Mouse (Mus musculus): Measurements from ENCODE around the gene Srl.
"Not testable (repeated sequence)": the region's sequence is repeated elsewhere in the genome, so short reads cannot be mapped to it uniquely, and the experiment has no call there.

Gene Srl

DNA sequence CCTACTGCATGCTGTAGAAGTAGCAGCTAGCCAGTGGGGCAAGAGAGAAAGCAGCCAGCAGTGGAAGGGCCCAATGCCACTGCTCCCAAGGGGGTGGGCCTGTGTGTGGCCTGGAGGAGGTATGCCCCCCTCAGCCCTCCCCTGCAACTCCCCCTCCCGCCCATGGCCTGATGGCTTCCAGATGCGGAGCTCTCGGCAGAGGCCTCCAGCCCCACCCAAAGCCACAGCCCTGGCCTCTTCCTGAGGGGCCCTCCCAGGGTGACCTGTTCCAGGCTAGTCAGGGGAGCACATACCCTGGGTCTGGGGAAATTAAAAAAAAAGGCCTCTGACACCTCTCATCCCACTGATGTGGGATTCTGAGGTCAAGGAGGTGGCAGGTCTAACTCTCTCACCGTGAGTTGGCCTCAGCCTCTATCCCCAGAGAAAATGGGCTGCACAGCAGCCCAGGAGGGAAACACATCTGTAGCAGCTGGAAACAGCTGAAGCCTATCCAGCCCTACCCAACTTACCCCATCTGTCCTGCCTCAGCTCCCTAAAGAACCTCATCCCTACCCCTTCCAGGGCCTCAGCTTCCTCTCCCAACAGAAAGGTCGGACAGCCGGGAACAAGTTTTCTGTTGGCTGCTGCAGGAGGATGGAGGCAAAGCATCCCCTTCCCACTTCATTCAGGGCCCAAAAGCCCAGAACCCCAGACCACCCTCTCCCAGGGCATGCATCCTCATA, 11.4 kb upstream of the Srl start:
- in situ Hi-C loops (cut with MboI, MseI), result no loop called here

DNA sequence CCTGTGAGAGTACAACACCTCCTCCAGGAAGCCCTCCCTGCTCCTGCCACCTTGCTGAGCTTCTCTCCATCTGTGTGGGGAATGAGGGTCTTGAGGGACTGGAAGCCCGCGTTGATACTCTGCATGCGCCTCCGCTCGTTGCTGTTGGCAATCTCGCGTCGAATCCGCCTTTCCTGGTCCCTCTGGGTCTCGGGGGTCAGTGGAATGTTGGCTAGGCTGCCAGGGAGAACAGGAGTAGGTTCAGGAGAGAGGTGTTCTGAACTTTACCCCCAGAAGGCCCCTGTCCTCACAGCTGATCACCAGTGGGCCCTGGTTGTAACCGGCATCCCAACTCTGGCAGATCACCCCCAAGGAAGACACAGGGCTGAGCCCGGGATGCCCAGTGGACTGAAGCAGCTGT, 10.3 kb upstream of the Srl start:
- in situ Hi-C loops (cut with MboI, MseI), result no loop called here

DNA sequence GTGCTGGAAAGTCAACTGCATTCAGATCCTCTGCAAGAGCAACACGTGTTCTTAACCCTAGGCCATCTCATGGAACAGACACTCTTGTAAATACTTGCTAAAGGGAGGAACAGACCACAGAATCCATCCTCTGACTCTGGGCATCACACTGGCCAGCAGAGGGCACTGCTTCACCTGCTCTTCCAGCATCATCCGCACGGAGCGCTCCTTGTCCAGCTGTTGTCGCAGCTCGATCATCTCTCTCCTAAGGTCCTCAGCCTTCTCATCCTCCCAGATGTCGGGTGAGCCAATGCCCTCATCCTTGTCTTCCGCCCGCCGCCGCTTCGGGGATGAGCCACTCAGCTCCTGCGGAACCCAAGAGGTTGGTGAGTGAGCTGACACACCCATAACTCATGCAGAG, 9.4 kb upstream of the Srl start:
- in situ Hi-C loops (cut with MboI, MseI), result no loop called here

DNA sequence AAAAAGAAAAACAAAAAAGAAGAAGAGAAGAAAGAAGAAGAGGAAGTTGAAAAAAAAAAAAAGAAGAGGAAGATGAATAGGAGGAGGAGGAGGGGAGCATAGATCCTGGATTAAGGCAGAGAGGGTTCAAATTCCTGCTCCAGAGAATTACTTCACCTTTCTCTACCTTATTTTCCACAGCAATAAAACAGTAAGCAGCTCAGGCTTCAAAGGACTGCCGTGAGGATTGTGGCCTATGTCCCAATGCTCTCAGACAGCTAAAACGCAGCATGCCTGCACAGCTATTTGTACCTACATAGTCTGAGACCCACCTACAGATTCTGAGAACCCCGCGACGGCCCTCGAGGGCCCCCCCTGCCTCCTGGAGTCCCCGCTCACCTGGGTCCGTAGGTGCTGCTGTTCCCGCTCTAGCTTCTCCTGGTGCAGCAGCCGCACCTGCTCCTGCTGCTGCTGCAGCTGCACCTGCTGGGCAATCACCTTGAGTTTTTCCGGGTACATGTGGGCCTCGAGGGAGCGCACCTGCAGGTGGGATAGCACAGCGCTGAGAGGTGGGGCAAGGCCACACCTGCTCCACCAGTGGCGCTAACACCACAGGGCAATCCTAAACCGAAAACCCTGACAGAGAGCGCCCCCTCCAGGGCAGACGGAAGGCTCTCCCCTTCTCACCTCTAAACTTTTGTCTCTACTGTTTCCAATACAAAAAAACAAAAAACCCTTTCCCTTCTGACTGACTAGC, 7.5 kb upstream of the Srl start:
- in situ Hi-C loops (cut with MboI, MseI), result no loop called here

DNA sequence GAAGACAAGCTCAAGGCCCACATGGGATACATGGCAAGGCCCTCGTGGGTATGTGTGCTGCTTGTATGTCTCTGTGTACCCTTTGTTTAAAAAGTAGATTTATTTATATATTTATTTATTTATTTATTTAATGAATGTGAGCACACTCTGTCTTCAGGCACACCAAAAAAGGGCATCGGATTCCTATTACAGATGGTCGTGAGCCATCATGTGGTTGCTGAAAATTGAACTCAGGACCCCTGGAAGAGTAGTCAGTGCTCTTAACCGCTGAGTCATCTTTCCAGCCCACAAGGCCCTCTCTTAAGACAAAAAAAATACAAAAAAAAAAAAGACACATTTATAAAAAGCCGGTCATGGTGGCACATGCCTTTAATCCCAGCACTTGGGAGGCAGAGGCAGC, 6.0 kb upstream of the Srl start:
- in situ Hi-C loops (cut with MboI, MseI), result no loop called here

DNA sequence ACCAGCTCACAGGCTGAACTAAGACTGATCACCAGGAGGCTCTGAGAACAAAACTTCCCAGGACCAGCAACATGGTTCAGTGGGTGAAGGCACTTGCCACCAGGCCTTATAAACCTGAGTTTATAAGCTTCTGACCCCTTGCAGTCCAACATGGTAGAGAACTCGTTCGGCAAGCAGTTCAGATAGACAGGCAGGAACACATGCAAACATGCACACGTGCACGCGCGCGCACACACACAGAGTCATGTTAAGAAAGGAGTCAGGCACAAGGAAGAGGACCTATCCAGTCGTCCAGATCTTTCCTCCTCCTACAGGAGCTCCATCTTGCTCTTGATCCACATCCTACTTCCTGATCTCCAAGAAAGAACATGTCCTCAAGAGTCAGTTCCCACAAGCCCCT, 5.2 kb upstream of the Srl start:
- in situ Hi-C loops (cut with MboI, MseI), result no loop called here

DNA sequence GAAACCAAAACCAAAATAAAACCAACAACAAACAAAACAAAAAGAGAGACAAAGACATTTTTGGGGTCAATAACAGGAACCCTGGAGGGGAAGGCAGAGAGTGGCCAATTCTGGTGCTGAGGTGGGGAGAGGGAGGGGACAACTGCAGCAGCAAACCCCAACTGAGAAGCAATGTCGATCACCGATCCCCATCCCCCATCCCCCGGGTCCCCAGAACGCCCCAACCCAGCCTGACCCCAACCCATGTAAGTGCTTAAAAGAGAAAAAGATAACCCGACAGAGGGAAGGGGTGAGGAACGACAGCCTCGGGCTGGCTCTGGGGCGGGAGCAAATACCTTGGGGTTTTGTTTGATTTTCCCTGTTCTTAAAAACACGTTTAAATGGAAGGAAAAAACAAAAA, 3.2 kb upstream of the Srl start:
- in situ Hi-C loops (cut with MboI, MseI), result no loop called here

DNA sequence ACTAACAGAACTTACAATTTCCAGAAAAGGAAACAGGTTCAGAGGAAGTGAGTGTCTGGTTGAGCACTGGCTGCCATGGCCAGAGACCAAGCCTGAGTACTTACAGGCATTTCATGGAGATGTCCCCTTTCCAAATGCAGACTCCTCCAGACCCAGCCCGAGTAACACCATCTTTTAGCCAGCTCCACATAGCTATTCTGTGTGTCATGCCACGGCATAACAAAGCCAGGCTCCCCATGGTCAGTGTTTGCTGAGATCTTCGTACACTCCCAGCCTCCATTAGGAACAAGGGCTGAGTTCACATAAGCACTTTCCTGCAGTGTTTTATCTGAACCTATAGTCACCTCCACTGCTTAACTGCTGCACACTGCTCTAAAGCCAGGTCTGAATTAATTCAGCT, 1.6 kb upstream of the Srl start:
- in situ Hi-C loops (cut with MboI, MseI), result no loop called here

DNA sequence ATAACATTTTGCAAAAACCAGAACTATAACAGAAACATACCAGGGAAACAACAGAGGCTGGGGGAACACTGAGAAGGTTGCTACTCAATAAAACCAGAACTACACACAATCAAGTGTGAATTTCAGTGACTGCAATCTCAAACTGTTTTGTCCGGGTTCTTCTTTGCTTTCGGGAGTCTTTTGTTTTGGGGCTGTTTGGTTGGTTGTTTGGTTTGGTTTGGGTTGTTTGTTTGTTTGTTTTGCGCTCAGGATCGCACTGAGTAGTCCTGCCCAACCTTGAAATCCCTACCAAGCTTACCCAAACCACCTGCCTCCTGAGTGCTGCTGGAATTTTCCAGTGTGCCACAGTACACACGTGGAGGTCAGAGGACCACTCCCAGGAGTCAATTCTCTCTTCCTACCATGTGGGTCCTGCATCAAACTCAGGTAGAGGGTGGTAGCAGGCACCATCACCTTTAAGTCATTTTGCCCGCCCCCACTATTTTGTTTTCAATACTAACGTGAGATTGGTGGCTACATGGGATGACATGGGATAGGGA, 689 bp upstream of the Srl start:
- in situ Hi-C loops (cut with MboI, MseI), result no loop called here

DNA sequence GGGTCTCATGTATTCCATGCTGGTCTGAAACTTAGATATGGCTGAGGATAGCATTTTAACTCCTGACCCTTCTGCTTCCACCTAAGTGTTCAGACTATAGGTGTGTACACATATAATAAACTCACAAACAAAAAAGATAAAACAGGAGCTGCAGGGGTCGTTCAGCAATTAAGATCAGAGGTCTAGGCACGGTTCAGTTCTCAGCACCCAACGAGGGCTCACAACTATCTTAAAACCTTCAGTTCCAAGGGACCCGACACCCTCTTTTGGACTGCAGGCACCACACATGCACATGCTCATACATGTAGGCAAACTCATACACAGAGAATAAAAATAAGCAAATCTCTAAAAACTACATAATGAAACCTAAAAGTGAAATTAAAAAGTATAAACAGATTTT, 583 bp downstream of the Srl start:
- in situ Hi-C loops (cut with MboI, MseI), result no loop called here

DNA sequence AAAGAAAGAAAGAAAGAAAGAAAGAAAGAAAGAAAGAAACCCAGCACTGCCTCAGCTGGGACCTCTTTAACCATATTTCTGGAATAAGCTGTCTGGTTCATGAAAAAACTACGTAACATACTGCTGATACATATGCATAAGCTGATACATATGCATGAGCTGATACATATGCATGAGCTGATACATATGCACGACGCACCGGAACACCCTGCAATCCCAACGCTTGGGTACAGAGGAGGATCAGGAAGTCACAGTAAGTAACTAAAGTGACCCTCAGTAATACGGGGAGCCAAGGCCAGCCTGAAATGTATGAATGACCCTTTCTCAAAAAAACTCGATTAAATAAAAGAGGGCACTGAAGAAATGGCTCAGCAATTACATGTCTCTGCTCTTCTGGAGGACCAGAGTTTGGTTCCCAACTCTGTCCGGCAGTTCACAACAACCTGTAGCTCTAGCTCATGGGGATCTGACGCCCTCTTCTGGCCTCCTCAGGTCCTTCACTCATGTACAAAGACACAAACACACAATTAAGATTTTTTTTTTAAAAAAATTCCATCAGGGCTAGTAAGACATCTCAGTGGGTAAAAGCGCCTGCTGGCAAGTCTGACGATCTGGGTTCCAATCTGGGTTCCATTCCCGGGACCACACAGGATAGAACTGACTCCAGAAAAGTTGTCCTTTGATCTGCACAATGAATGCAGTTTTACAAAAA, 1.4 kb downstream of the Srl start:
- in situ Hi-C loops (cut with MboI, MseI), result no loop called here

DNA sequence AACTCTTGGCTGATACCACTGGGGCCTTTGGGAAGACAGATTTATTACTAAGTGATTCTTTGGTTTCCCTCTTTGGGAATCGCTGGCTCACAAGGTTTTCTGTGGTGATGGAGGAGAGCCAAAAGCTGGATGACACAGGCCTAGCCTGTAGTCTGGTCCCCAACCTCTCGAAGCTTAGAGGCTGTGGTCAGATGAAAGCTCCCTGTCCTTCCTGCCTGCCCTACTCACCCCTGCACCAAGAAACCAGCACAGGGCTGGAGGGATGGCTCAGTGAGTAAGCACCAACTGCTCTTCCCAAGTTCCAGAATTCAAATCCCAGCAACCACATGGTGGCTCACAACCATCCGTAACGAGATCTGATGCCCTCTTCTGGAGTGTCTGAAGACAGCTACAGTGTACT, 2.1 kb downstream of the Srl start:
- in situ Hi-C loops (cut with MboI, MseI), result no loop called here

DNA sequence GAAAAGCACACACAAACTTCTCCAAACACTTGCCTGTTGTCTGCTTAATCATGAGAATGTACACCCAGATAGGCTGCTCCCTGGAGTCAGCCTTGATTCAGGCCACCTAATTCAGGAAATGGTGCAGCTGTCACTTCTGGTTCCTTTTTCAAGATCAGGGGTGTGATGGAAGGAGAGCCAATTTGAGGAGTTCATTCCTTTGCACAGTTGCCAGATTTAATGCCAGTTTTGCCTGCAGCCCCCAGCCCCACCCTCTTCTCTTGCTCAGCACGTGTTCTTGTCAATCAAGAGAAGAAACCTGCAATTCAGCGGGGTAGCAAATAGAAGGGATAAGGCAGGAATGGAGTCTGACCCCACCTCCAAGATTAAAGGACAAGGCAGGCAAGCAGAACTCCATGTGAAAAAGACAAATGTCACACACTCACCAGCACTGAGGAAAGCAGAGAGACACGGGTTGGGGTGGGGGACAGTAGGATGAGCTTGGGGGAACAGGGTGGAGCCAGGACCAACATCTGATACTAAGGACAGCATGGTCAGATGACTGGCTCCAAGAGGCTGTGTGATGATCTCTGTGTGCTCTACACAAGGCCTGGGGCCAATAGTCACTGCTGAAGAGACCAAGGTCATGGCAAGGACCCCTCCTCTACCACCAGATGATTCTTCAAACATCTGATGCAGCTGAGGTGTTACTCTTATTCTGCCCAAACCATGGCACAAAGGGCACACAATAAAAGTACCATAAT, 3.8 kb downstream of the Srl start:
- in situ Hi-C loops (cut with MboI, MseI), result no loop called here

DNA sequence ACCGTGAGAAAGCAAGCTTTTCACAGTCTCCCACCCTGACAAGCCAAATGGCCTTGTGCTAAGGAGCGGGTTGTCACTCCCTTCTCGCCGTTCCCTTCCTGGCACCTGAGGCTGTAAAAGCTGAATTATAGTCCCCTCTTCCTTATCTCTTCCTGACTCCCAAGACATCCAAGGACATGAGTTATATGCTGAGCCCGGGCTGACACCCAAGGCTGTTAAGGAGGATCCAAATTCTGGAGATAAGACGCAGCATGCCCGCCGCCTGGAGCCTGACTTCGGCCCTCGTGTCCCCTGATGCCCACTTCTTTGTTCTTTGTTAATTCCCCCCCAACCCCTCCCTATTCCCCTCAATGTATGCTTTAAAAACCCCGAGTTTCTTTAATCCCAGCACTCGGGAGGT, 14.2 kb downstream of the Srl start:
- in situ Hi-C loops (cut with MboI, MseI), result not testable (repeated sequence)

DNA sequence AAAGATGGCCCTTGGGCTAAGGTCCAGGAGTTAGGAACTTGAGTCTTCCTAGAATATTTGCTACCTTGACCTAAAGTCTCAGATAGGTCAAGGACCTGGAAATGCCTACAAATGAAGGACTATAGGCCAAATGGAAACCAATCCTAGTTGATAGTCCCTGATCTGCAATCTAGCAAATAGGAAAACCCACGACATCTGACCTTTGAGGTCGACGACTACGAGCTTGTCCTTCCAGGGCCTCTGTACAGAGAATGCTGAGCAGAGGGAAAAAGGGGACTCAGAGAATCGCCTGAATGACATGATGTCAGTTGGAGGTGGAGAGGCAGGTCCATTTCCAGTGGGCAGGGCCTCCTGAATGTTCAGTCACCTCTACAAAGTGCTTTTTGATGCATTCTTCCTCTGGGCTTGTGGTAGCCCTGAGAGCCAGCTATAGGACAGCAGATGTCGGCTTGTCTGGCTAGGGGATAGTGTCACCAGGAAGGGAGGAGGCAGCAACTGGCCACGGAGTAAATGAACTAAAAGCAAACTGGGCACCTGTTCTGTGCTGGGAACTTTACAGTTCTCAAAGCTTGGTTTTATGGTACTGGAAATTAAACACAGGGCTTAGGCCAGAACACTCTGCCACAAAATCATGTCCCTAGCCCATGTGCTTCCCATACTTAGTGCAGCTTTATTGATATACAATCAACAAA, 18.2 kb downstream of the Srl start:
- in situ Hi-C loops (cut with MboI, MseI), result no loop called here

DNA sequence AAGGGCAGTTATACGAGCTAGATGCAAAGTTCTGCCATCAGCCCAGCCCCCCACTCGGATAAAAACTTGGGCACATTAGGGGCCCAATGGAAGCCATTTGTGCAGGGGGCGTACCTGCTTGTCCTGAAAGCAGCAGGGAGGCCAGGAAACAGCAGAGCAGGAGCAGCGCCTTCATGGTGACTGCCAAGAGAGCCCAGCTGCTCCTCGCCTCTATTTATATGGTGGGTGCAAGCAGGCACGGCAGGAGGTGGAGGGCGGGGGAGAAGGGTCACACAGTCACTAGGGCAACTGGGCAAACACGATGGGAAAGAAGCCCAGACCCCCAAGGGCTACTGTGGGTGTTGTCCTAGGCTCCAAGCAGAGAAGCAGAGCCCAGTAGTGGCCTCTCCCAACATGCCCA, 18.7 kb downstream of the Srl start:
- in situ Hi-C loops (cut with MboI, MseI), result no loop called here

DNA sequence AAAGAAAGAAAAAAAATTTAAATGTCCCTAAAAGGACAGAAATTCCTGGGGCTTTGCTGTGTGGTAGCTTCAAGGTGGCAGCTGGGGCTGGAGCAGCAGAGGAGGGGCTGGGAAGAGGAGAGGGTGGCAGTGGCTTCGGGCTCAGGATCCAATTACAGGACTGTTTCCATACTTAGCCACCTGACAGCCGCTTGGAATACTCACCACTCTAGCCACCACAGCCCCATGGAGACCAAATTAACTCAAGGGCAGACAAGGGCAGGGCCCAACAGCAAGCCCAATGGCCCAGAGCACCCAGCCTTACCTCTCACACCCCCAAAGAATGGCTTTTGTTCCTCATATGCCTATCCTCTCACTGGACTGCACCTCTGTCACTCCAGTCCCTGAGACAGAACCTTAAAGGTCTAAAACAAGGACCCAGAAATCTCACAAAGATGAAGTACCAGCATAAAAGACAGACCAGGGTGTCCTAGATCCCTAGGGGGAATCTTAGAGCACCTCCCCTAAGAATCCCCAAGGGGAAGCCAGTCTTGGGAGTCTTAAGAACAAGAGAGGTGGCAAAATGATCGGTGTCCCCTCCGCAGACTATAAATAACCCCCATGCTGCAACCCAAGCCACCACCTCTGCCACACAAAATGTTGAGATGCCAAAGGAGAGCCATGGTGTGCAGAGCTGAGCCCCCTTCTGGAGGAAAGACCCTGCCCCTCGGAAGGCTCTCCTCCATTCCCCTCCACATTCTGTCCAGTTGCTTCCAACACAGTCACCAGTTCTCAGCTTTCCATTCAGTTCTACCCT, 19.7 kb downstream of the Srl start:
- in situ Hi-C loops (cut with MboI, MseI), result no loop called here

DNA sequence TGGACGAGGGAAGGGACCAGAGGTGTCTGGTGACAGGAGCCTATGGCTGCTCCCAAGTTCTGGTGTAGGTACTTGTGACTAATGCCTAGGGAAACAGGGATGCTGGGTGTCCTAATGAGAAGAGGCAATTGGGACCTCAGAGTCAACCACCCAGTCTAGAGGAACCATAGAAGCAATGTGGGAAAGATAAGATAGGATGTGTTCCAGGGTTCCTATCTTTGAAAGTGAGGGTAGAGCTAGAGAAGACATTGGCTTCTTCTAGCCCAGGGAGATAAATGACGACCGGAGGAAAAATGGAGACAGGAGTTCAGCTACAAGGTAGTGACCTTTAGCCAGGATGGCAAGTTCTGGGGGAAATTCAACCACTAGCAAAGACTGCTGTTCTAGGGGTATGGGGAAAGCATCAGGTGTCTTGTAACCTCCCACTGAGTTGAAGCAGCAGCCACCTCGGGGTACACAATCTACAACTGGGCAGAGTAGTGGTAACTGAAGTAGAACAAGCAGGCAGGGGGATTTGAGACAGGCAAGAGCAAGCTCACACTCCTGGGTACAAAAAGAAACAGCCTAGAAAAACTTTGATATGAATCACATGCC, 20.4 kb downstream of the Srl start:
- in situ Hi-C loops (cut with MboI, MseI), result no loop called here

DNA sequence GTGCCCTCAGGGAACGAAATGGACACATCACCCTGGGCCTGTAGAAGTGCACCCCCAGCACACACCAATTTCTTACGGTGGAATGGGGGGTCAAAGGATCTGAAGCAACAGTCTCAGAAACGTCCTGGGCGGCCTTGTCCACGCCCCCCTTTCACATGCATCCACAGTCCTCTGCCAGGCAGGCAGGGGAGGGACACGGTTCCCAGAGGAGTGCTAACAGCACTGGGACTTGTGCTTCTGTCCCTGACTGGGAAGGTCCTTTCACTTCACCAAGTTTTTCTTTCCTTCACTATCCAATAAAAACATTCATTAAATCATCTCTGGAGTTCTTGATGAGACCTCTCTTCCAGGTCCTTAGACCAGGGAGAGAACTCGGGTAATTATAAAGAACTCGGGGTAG, 20.9 kb downstream of the Srl start:
- in situ Hi-C loops (cut with MboI, MseI), result no loop called here

DNA sequence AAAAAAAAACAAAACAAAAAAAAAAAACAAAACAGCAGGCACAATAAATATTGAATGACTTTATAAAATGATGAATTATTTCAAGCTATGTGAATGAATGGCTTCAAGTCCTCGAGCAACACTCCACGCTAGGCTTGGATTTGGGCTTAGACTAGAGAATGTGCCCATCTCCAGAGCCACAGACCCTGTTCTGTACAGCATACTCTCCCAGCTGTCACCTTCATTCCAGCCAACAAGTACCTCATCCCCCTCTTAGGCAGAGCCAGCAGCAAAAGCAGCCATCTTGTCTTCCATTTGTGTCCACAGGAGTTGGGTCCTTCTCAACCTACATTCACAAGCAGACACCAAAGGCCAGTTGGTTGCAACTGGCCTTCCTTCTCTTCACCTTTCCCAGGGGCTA, 21.8 kb downstream of the Srl start:
- in situ Hi-C loops (cut with MboI, MseI), result loop anchor here (10.0 kb wide), 1 partner anchor 595 kb away; no protein-coding TSS in a partner anchor

Data from T-helper 1 cell (primary cell).